Mouse (Mus musculus) lung, postnatal 0 days (tissue): ENCODE results near the gene Hif3a. TPM values are rescaled to one million over a fixed set of nuclear protein-coding genes. Genes with fewer than 3 reads are reported as not detected.
A peak's percentile ranks its signal among the peaks of the same experiment; 100 is the strongest.

ENCODE experiments used
- ATAC-seq: fragments of 200-750 bp; cut with Nextera tagmentation; 2 replicates; pipeline ENCODE4 v1.8.0; 2017; ENCODE audit warnings: moderate library complexity
- DNase-seq: peaks from one replicate; pipeline ENCODE4 v3.0.0-alpha.2; 2016; ENCODE audit warnings: low spot score
- H3K27ac ChIP-seq: fragments of 300-500 bp; sonication (generic); 2 replicates; pipeline ENCODE4 v1.5.1; 2014; ENCODE audit warnings: antibody characterized with exemption, mild to moderate bottlenecking, low read length, mixed read lengths
- H3K27me3 ChIP-seq: fragments of 300-500 bp; sonication (generic); replicated peaks from 2 replicates; pipeline ENCODE4 v1.6.1; 2014; ENCODE audit warnings: low read length, mixed read lengths; ENCODE audit not compliant: insufficient read depth
- H3K36me3 ChIP-seq: fragments of 300-500 bp; sonication (generic); 2 replicates; pipeline ENCODE4 v1.6.1; 2014; ENCODE audit warnings: low read length, mixed read lengths; ENCODE audit not compliant: insufficient read depth
- H3K4me1 ChIP-seq: fragments of 300-500 bp; sonication (generic); 2 replicates; pipeline ENCODE4 v1.6.1; 2014; ENCODE audit warnings: antibody characterized with exemption, low read depth, low read length, mixed read lengths; ENCODE audit not compliant: insufficient read depth
- H3K4me2 ChIP-seq: fragments of 300-500 bp; sonication (generic); replicated peaks from 2 replicates; pipeline ENCODE4 v1.6.1; 2014; ENCODE audit warnings: low read depth, mild to moderate bottlenecking, low read length, moderate library complexity, mixed read lengths
- H3K4me3 ChIP-seq: fragments of 300-500 bp; sonication (generic); 2 replicates; pipeline ENCODE4 v1.5.1; 2014; ENCODE audit warnings: low read depth, low read length
- H3K9ac ChIP-seq: fragments of 300-500 bp; sonication (generic); replicated peaks from 2 replicates; pipeline ENCODE4 v1.6.1; 2014; ENCODE audit warnings: low read depth, mild to moderate bottlenecking
- H3K9me3 ChIP-seq: fragments of 300-500 bp; sonication (generic); 2 replicates; pipeline ENCODE4 v1.6.1; 2016; ENCODE audit warnings: low read length, mixed read lengths
- CTCF ChIP-seq: IDR thresholded peaks from 2 replicates; pipeline ENCODE4 v1.5.1; 2016; ENCODE audit warnings: antibody characterized with exemption, mild to moderate bottlenecking
- EP300 ChIP-seq: IDR thresholded peaks from 2 replicates; pipeline ENCODE4 v1.6.1; 2016; ENCODE audit warnings: antibody characterized with exemption, mild to moderate bottlenecking, control low read depth
- WGBS: fragments of 180-500 bp; shearing (Covaris S2); extraction: QIAGEN DNeasy Blood & Tissue Kit; methylation state at CpG from one replicate; pipeline ENCODE4 v1.1.7; 2014; 5-methylcytosine and 5-hydroxymethylcytosine counted together
- polyA plus RNA-seq: library from polyadenylated mRNA; unstranded; fragments of >200 nt; fragmentation: Nextera tagmentation; extraction: Ambion mirVana; gene quantifications from 2 replicates; pipeline ENCODE4 v1.2.1, GENCODE M21; 2015

Hif3a gene
- polyA plus RNA-seq, 1 experiment from 2014 or later, result 8.2 TPM

DNA sequence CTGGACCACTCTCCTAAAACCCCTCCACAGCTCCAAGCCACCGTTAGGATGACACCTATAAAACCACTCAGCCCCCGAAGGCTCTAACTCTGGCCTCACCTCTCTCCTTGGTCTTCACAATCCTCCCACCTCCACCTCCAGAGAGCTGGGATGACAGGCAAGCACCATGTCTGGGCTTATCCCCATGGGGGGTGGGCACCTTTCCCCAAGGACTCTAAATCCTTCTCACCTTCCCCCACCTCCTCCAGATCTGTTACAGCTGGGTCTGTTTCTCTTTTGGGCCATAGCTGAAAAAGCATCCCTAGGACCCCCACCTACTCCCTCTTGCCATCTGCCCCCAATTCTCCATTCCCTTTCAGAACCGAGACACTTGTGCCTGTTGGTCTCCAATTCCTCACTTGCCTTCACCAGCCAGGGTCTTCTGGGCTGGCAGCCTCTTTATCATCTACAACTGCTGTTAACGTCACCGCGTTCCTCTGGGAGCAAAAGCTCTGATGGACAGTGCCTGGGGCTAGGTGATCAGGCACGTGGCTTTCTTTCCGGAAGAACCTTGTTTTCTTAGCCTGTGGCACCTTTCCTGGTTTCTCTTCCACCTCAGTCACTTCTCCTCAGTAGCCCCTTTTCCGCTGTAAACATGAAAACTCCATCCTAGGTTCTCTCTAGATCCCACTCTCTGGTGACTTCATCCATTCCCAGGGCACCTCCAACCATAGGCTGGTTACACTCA lies 36.2 kb downstream of the Hif3a start:
- no peak overlapping the region for H3K4me3 ChIP-seq
- no peaks in the 10 kb centered on the region for H3K27me3 ChIP-seq
- H3K9me3 ChIP-seq, result no peaks in the 10 kb centered on the region
- peaks cover 33% of the 10 kb centered on the region for H3K4me1 ChIP-seq
- 0 out of 2 replicates have a peak, but pooled peaks cover 6% of the 10 kb centered on the region for H3K36me3 ChIP-seq
- no peak overlapping the region for H3K4me2 ChIP-seq
- WGBS, result 71% methylated on average over 9 of the region's 9 CpGs
- no peak overlapping the region for H3K9ac ChIP-seq
- ATAC-seq, result no peak
- H3K27ac ChIP-seq, result no peak overlapping the region
- no peak for DNase-seq
- no peak for TF ChIP-seq EP300
- no peak for TF ChIP-seq CTCF

DNA sequence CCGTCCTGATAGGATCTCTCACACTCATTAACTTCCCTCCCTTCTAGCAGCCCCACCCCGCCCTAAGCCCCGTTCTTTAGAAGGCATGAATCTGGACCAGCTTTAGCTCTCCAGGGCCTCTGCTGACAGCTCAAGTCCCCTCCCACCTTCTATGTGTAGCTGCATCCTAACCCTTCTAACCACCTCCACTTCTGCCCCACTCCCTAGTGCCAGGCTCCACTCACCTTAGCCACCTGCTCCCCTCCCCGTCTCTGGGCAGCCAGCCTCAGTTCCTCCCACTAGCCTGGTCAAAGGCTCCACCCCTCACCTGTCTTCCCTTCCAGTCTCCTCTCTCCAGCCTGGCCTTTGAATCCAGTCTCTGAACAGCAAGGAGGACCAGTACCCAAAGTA lies 36.7 kb downstream of the Hif3a start:
- H3K4me3 ChIP-seq, result no peak overlapping the region

DNA sequence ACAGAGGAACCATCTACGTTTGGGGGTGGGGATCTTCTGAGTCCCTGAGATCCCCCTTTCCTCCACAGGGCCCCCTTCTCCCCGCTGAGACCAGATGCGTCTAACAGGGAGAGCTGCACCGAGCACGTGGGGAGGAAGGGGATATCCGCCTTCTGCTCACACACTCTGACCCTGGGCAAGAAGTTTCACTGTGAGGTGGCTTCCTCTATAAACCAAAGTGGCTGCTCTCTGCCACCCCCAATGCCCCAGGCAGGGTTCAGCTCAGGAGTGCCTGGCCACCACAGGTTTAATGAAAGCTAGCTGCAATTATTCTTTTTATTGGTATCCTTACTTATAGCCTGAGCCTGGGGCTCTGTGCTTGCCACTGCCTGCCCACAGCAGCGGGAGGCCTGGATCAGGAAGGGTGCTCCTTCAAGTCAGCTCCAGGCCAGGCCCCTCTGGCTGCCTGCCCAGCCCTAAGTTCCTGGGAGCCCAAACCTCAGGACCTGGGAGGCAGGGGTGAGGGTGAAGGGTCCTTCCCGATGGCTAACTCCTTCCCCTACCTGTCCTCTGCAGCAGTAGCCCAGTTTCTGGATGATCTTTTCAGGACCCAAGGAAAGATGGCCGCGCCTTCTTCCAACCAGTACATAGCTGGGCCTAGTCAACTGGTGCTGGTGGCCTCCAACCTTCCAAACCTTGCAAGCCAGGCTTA lies 37.3 kb downstream of the Hif3a start:
- Histone ChIP-seq H3K9ac (peak overlapping the region; percentile 23; the same call in 1 of the 2 replicates), H3K4me1 (peaks cover 33% of the 10 kb centered on the region), H3K9me3 (no peaks in the 10 kb centered on the region), H3K27ac (peak overlapping the region; percentile 89), H3K4me2 (peak overlapping the region; percentile 28; the same call in 1 of the 2 replicates), H3K36me3 (0 out of 2 replicates have a peak, but pooled peaks cover 5% of the 10 kb centered on the region), H3K4me3 (no peak overlapping the region; the same call in 1 of the 2 replicates), H3K27me3 (no peaks in the 10 kb centered on the region)
- TF ChIP-seq EP300 (no peak), CTCF (no peak)
- DNase-seq (peak; percentile 46), ATAC-seq (no peak)
- WGBS, result 52% methylated on average over 10 of the region's 10 CpGs

More for the DNA sequence above, 36.7 kb downstream of the Hif3a start:
- DNase-seq (no peak), ATAC-seq (no peak)
- 0 out of 2 replicates have a peak, but pooled peaks cover 5% of the 10 kb centered on the region for H3K36me3 ChIP-seq
- peaks cover 33% of the 10 kb centered on the region for H3K4me1 ChIP-seq
- no peak overlapping the region for H3K4me2 ChIP-seq
- no peak overlapping the region for H3K9ac ChIP-seq
- peak overlapping the region; percentile 89 for H3K27ac ChIP-seq
- H3K9me3 ChIP-seq, result no peaks in the 10 kb centered on the region
- TF ChIP-seq EP300 (no peak), CTCF (no peak)
- 38% methylated on average over 4 of the region's 4 CpGs for WGBS
- H3K27me3 ChIP-seq, result no peaks in the 10 kb centered on the region

DNA sequence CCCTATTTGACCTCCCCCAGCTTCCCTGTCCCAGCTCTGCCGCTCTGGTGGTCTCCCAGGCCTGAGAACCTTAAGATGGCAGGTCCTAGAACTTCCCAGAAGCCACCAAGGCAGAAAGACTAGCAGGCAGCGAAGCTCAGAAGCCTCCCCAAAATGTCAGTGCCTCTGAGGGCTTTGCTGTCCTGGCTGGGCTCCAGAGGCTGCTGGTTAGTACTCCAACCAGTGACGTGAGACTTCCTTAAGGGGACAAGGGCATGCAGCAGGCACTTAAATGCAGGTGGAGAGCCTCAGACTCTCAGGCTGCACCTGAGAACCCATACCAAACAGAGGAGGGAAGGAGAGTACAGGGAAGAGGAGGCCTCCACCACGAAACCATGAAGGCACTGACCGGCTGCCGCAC lies 38.1 kb downstream of the Hif3a start:
- 0 out of 2 replicates have a peak, but pooled peaks cover 5% of the 10 kb centered on the region for H3K36me3 ChIP-seq
- no peak overlapping the region for H3K4me3 ChIP-seq
- no peaks in the 10 kb centered on the region for H3K9me3 ChIP-seq
- peak overlapping the region; percentile 28; the same call in 1 of the 2 replicates for H3K4me2 ChIP-seq
- H3K27ac ChIP-seq, result peak overlapping the region; percentile 89
- WGBS, result 52% methylated on average over 6 of the region's 6 CpGs
- H3K4me1 ChIP-seq, result peaks cover 33% of the 10 kb centered on the region
- H3K27me3 ChIP-seq, result no peaks in the 10 kb centered on the region
- TF ChIP-seq EP300, result peak; percentile 60; the same call in 1 of the 2 replicates
- no peak for TF ChIP-seq CTCF
- peak; percentile 94 for DNase-seq
- ATAC-seq, result peak; percentile 63
- peak overlapping the region; percentile 33 for H3K9ac ChIP-seq

DNA sequence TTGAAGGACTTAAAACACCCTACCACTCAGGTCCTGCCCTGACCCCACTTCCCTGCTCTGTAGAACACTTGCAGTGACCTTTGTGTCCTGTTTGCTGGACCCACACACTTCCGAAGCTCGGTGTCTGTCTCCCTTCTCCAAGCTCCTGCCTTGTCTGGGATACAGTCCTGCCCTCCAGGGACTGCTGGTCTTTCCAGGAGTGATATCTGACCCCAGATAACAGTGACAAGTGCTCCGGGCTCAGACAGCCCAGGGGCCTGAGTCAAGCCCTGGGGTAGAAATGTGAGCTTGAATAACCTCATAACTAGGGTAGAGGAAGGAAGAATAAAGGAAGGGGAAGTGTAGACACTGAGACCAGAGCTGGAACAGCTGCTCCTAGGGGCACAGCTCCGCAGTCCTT lies 38.5 kb downstream of the Hif3a start:
- Histone ChIP-seq H3K4me1 (peaks cover 33% of the 10 kb centered on the region), H3K27ac (peak overlapping the region; percentile 89), H3K4me2 (no peak overlapping the region), H3K27me3 (no peaks in the 10 kb centered on the region), H3K9me3 (no peaks in the 10 kb centered on the region), H3K4me3 (no peak overlapping the region), H3K36me3 (0 out of 2 replicates have a peak, but pooled peaks cover 5% of the 10 kb centered on the region), H3K9ac (peak overlapping the region; percentile 33)
- no peak for TF ChIP-seq EP300
- no peak for TF ChIP-seq CTCF
- DNase-seq (no peak), ATAC-seq (no peak)
- WGBS, result 40% methylated on average over 4 of the region's 4 CpGs

DNA sequence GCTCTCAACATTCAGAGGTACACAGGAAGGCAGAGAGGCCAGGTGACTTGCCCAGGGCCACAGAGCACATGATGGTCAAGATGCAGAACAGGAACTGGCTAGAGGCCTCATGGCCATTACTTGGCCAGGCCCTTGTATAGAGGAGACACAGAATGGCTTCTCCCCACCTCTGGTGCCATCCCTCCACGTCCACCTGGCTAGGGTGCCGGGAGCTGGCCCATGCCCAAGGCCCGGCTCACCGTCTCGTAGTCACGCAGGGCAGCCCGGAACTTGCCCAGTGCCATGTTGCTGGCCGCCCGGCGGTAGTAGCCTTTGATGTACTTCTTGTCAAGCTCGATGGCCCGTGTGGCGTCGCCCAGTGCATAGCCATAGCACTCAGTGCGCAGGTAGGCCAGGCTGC lies 40.1 kb downstream of the Hif3a start:
- no peak overlapping the region for H3K9ac ChIP-seq
- DNase-seq, result no peak
- 0 out of 2 replicates have a peak, but pooled peaks cover 5% of the 10 kb centered on the region for H3K36me3 ChIP-seq
- H3K4me3 ChIP-seq, result no peak overlapping the region
- TF ChIP-seq EP300 (no peak), CTCF (no peak)
- WGBS, result 95% methylated on average over 15 of the region's 15 CpGs
- no peak overlapping the region for H3K4me2 ChIP-seq
- H3K4me1 ChIP-seq, result peaks cover 33% of the 10 kb centered on the region
- no peaks in the 10 kb centered on the region for H3K9me3 ChIP-seq
- no peaks in the 10 kb centered on the region for H3K27me3 ChIP-seq
- no peak overlapping the region for H3K27ac ChIP-seq
- no peak for ATAC-seq
